Mouse (Mus musculus) megakaryocyte, embryonic 14.5 days (primary cell): ENCODE measurements around the gene Sgcd.

Source experiments
- FLI1 ChIP-seq: IDR thresholded peaks from 2 replicates; pipeline ENCODE4 v1.6.1; 2012; ENCODE audit warnings: low read length, inconsistent platforms, mixed read lengths
- GATA1 ChIP-seq: IDR thresholded peaks from 3 replicates; pipeline ENCODE4 v1.6.1; 2012; ENCODE audit warnings: mixed read lengths, low read length, inconsistent platforms, borderline replicate concordance

- TF ChIP-seq GATA1 (no peak), FLI1 (no peak)
Measured at GRCm38 (mm10) chr11:46875774-46876173, 1113.0 kb downstream of the Sgcd start.
